Mouse (Mus musculus) spleen, postnatal 4 days (tissue): ENCODE measurements at regions not wholly inside any gene's neighbourhood (a gene's known extent, or its start where the extent isn't known, plus 50 kb on each side); places are given as distances from the start of the nearest gene placed in this dataset.

ENCODE experiments used
- DNase-seq, 2 experiments: peaks; one replicate each; pipeline ENCODE4 v3.0.0; 2022; ENCODE audit warnings: low spot score in 2 of 2

DNA sequence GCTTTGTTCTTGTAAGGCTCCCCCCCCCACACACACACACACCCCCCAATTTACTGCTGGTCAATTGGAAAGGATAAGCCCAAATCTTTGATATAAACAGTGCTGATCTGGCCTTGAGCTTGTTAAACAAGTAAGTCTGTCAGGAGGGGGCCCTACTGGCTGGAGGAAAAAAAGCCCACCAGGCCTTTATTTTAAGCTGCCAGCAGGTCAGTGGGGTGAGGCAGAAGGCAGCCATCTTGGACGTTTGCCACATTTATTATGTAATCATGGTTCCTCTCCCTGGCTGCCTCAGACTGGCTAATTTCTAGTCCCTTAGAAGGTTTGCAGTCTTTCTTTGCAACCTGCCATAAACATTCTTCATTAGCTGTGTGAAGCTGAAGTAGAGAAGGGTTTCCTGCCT, 75.9 kb upstream of the Med14 start:
- DNase-seq, result no peak

DNA sequence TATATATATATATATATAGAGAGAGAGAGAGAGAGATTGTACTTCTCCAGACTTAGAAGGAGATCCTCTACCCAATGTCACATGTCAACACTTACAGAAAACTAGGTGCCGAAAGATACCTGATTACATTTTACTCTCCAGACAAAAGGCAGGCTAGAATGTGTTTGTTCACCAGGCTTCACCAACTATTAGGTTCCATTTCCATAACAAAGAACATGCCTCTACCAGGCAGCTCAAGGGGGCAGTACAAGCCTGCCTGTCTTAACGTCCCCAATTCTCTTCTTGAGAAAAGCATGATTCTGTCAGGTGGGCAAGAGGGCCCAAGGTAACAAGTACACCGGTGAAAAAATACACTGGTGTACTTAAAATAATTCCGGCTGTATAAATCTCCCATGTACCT, 72.8 kb upstream of the Med14 start:
- no peak for DNase-seq

- DNase-seq, result no peak
Observed at GRCm38 (mm10) chrX:12832709-12833108, 70.8 kb upstream of the Med14 start.

DNA sequence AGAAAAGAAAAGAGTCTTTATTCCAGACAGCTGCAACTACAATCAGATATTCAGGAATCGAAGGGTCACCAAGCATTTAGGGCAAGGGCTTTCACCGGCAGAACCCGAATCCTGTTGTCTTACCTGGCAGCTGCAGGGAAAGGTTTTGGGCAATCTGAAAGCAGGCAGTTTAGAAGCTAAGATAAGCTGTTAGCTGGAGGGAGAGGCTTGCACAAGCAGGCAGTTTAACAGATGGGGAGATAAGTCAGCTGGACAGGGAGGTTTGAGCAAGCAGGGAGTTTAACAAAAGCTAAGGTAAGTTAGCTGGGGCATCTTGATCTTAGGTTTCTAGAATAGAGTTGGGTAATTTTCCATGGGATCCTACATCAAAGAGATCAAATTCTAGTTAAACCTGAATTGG, 67.3 kb upstream of the Med14 start:
- no peak for DNase-seq

DNA sequence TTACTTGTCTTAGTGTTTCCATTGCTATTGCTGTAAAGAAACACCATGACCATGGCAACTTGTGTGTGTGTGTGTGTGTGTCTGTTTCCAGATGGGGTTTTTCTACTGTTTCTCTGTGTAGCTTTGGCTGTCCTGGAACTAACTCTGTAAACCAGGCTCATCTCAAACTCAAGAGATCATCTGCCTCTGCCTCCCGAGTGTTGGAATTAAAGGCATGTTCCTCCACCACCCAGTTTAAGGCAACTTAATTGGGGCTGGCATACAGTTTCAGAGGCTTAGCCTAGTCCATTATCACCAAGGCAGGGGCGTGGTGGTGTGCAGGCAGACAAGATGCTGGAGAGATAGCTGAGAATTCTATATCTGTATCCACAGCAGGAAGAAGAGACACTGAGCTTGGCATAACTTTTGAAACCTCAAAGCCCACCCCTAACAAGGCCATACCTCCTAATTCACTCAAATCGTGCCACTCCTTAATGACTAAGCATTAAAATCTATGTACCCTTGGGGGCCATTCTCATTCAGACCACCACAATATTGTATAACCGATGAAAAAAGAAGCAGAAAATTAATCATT, 65.5 kb upstream of the Med14 start:
- DNase-seq, result no peak

- DNase-seq, result no peak
Observed at GRCm38 (mm10) chrX:12826646-12827045, 64.8 kb upstream of the Med14 start.

GRCm38 (mm10) chrX:12825262-12825661, 63.4 kb upstream of the Med14 start:
- DNase-seq, result no peak

- DNase-seq, result no peak
Observed at GRCm38 (mm10) chrX:12824497-12824896, 62.6 kb upstream of the Med14 start.

DNA sequence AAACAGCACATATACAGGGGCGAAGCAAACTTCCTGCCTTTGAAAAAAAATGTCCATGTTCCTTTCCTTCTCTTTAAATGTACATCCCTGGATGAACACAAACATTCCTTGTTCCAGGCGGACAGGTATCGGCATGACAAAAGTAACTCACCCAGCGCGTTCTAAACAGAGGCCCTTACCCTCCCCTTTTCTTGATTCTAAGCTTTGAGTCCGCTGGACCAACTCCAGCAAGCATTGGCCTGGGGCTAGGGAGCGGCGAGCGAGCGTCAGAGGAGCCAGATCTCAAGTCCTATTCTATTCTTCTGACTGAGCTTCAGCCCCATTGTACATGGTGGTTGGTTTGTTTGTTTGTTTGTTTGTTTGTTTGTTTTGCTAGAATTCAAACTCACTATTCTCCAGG, 60.9 kb upstream of the Med14 start:
- no peak for DNase-seq

DNA sequence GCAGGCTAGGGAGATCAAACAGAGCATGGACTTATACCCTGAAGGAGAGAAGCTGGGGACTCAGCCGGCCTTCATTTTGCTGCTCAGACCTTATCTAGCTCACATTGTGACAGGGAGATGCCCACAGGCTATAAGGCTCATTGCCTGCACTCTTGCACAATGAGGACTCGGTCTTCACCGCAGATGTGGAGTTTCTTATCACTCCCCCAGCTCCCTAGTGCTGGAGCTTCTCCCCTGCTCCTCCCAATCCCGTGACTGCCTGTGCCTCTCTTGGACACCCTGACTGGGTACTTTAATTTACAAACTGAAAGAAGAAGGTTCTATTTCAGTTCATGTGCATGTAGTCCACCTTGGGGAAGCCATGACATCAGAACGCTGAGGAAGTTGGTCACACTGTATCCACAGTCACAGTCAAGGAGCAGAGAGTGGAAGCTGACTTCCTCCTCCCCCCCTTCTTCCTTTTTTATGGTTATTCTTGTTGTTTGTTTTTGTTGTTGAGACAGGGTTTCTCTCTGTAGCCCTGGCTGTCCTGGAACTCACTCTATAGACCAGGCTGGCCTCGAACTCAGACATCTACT, 51.3 kb upstream of the Med14 start:
- DNase-seq, result no peak
